Mouse (Mus musculus): ENCODE results near the gene Vwa1.

DNA sequence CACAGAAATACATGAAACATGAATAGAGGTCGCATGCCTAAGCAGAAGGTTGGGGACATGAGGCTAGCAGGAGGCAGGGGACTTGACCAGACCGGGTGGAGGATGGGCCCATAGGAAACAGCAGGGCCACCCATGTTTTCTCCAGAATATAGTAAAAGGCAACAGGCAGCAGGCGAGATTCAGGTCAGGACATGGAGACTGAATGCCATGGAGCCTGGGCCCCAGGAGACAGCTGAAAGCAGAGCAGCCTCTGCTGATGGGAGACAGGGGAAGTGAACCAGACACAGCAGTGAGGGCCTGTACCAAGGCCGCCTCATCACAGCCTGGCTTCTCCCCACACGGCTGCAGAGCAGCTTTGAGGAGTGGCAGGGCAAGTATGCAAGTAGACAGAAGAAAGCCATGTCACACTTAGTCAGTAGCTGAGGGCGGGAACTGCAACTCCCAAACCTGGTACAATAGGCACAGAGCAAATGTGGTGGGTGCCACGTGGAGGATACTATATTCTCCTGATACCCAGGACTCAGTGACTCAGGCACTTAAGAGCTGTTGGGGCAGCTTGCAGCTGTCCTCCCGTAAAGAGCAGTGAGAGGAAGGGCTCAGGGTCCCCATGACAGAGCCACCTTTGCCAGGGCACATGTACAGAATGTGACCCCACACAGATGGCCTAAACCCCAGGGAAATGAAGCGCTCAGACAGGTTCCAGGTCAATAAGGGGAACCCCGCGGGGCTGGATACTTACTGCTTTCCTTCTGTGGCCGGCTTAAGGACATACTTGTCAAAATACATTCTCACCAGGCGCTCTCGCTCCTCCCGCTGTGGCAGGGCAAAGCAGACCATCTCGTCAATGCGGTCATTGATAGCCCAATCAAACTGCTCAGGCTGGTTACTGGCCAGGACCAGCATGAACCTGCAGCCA, 27.7 kb downstream of the Vwa1 start:
- TF ChIP-seq POLR2A (IDR thresholded peaks at IDR 0.05; ENCODE audit: low read depth, low read length): no peak
- no peak for TF ChIP-seq CTCF (IDR thresholded peaks at IDR 0.05; ENCODE audit: extremely low read depth, insufficient read depth, insufficient read length, insufficient replicate concordance)

Data from spleen, adult 2 months (tissue).